Mouse (Mus musculus) kidney, adult 11 months (tissue): ENCODE measurements around the gene Pdzk1.

Experiments
- DNase-seq: peaks from one replicate; pipeline ENCODE4 v3.0.0; 2022

Pdzk1 gene

GRCm38 (mm10) chr3:96838996-96839645, 10.0 kb downstream of the Pdzk1 start:
- peak; percentile 73 for DNase-seq

- no peak for DNase-seq
Measured at GRCm38 (mm10) chr3:96845191-96845590, 16.1 kb downstream of the Pdzk1 start.

- no peak for DNase-seq
Measured at GRCm38 (mm10) chr3:96845806-96846205, 16.7 kb downstream of the Pdzk1 start.

- no peak for DNase-seq
Measured at GRCm38 (mm10) chr3:96846985-96847384, 17.9 kb downstream of the Pdzk1 start.

GRCm38 (mm10) chr3:96847661-96848060, 18.6 kb downstream of the Pdzk1 start:
- no peak for DNase-seq

- DNase-seq: no peak
Measured at GRCm38 (mm10) chr3:96848470-96848869, 19.4 kb downstream of the Pdzk1 start.

GRCm38 (mm10) chr3:96849168-96849727, 20.2 kb downstream of the Pdzk1 start:
- DNase-seq: no peak

GRCm38 (mm10) chr3:96852561-96852960, 23.5 kb downstream of the Pdzk1 start:
- DNase-seq: no peak

- DNase-seq: no peak
Measured at GRCm38 (mm10) chr3:96854376-96854775, 25.3 kb downstream of the Pdzk1 start.

GRCm38 (mm10) chr3:96855833-96856232, 26.7 kb downstream of the Pdzk1 start:
- DNase-seq: no peak

GRCm38 (mm10) chr3:96860498-96860897, 31.4 kb downstream of the Pdzk1 start:
- no peak for DNase-seq

- DNase-seq: peak; percentile 1
Measured at GRCm38 (mm10) chr3:96867863-96868262, 38.8 kb downstream of the Pdzk1 start.

GRCm38 (mm10) chr3:96868566-96868965, 39.5 kb downstream of the Pdzk1 start:
- no peak for DNase-seq

- DNase-seq: no peak
Measured at GRCm38 (mm10) chr3:96869091-96869490, 40.0 kb downstream of the Pdzk1 start.

- no peak for DNase-seq
Measured at GRCm38 (mm10) chr3:96870270-96870669, 41.2 kb downstream of the Pdzk1 start.

- no peak for DNase-seq
Measured at GRCm38 (mm10) chr3:96871070-96871469, 42.0 kb downstream of the Pdzk1 start.

GRCm38 (mm10) chr3:96872501-96872900, 43.4 kb downstream of the Pdzk1 start:
- DNase-seq: no peak

- DNase-seq: peak; percentile 60
Measured at GRCm38 (mm10) chr3:96874808-96875571, 45.9 kb downstream of the Pdzk1 start.

- peak; percentile 47 for DNase-seq
Measured at GRCm38 (mm10) chr3:96879536-96879935, 50.5 kb downstream of the Pdzk1 start.

GRCm38 (mm10) chr3:96880385-96880784, 51.3 kb downstream of the Pdzk1 start:
- DNase-seq: no peak

- DNase-seq: no peak
Measured at GRCm38 (mm10) chr3:96881557-96881956, 52.5 kb downstream of the Pdzk1 start.

GRCm38 (mm10) chr3:96882061-96882849, 53.2 kb downstream of the Pdzk1 start:
- DNase-seq: no peak

- DNase-seq: no peak
Measured at GRCm38 (mm10) chr3:96883690-96884089, 54.6 kb downstream of the Pdzk1 start.
